Mouse (Mus musculus): ENCODE measurements at regions not wholly inside any gene's neighbourhood (a gene's known extent, or its start where the extent isn't known, plus 50 kb on each side); places are given as distances from the start of the nearest gene placed in this dataset.

GRCm38 (mm10) chr13:101824962-101825361 lies 56.9 kb upstream of the Pik3r1 start:
- Histone ChIP-seq H3K27me3 (ENCODE audit: control insufficient read depth, insufficient read depth, low read length, poor library complexity, severe bottlenecking) (no peaks in the 10 kb centered on the region), H3K36me3 (ENCODE audit: control insufficient read depth, insufficient read depth, low read length, poor library complexity, severe bottlenecking) (no peaks in the 10 kb centered on the region)
- DNase-seq (ENCODE audit: low read depth, low spot score), result no peak

GRCm38 (mm10) chr13:101831872-101832629 lies 64.0 kb upstream of the Pik3r1 start:
- no peaks in the 10 kb centered on the region for H3K27me3 ChIP-seq (ENCODE audit: control insufficient read depth, insufficient read depth, low read length, poor library complexity, severe bottlenecking)
- no peak for DNase-seq (ENCODE audit: low read depth, low spot score)
- no peaks in the 10 kb centered on the region for H3K36me3 ChIP-seq (ENCODE audit: control insufficient read depth, insufficient read depth, low read length, poor library complexity, severe bottlenecking)

GRCm38 (mm10) chr13:101834546-101834945 lies 66.5 kb upstream of the Pik3r1 start:
- no peaks in the 10 kb centered on the region for H3K36me3 ChIP-seq (ENCODE audit: control insufficient read depth, insufficient read depth, low read length, poor library complexity, severe bottlenecking)
- no peak for DNase-seq (ENCODE audit: low read depth, low spot score)
- H3K27me3 ChIP-seq (ENCODE audit: control insufficient read depth, insufficient read depth, low read length, poor library complexity, severe bottlenecking), result no peaks in the 10 kb centered on the region

- no peak for DNase-seq (ENCODE audit: low read depth, low spot score)
- H3K27me3 ChIP-seq (ENCODE audit: control insufficient read depth, insufficient read depth, low read length, poor library complexity, severe bottlenecking), result no peaks in the 10 kb centered on the region
- no peaks in the 10 kb centered on the region for H3K36me3 ChIP-seq (ENCODE audit: control insufficient read depth, insufficient read depth, low read length, poor library complexity, severe bottlenecking)
These were observed 69.0 kb upstream of the Pik3r1 start for GRCm38 (mm10) chr13:101836992-101837391.

GRCm38 (mm10) chr13:101844461-101845440 lies 76.7 kb upstream of the Pik3r1 start:
- DNase-seq (ENCODE audit: low read depth, low spot score), result no peak
- Histone ChIP-seq H3K27me3 (ENCODE audit: control insufficient read depth, insufficient read depth, low read length, poor library complexity, severe bottlenecking) (no peaks in the 10 kb centered on the region), H3K36me3 (ENCODE audit: control insufficient read depth, insufficient read depth, low read length, poor library complexity, severe bottlenecking) (no peaks in the 10 kb centered on the region)

GRCm38 (mm10) chr13:101846016-101846415 lies 78.0 kb upstream of the Pik3r1 start:
- Histone ChIP-seq H3K36me3 (ENCODE audit: control insufficient read depth, insufficient read depth, low read length, poor library complexity, severe bottlenecking) (no peaks in the 10 kb centered on the region), H3K27me3 (ENCODE audit: control insufficient read depth, insufficient read depth, low read length, poor library complexity, severe bottlenecking) (no peaks in the 10 kb centered on the region)
- no peak for DNase-seq (ENCODE audit: low read depth, low spot score)

GRCm38 (mm10) chr13:101847879-101848600 lies 80.0 kb upstream of the Pik3r1 start:
- DNase-seq (ENCODE audit: low read depth, low spot score), result no peak
- Histone ChIP-seq H3K27me3 (ENCODE audit: control insufficient read depth, insufficient read depth, low read length, poor library complexity, severe bottlenecking) (no peaks in the 10 kb centered on the region), H3K36me3 (ENCODE audit: control insufficient read depth, insufficient read depth, low read length, poor library complexity, severe bottlenecking) (no peaks in the 10 kb centered on the region)

- no peaks in the 10 kb centered on the region for H3K36me3 ChIP-seq (ENCODE audit: control insufficient read depth, insufficient read depth, low read length, poor library complexity, severe bottlenecking)
- H3K27me3 ChIP-seq (ENCODE audit: control insufficient read depth, insufficient read depth, low read length, poor library complexity, severe bottlenecking), result no peaks in the 10 kb centered on the region
- DNase-seq (ENCODE audit: low read depth, low spot score), result no peak
These were observed 80.7 kb upstream of the Pik3r1 start for GRCm38 (mm10) chr13:101848601-101849147.

- Histone ChIP-seq H3K36me3 (ENCODE audit: control insufficient read depth, insufficient read depth, low read length, poor library complexity, severe bottlenecking) (no peaks in the 10 kb centered on the region), H3K27me3 (ENCODE audit: control insufficient read depth, insufficient read depth, low read length, poor library complexity, severe bottlenecking) (no peaks in the 10 kb centered on the region)
- DNase-seq (ENCODE audit: low read depth, low spot score), result no peak
These were observed 81.4 kb upstream of the Pik3r1 start for GRCm38 (mm10) chr13:101849416-101849815.

- H3K36me3 ChIP-seq (ENCODE audit: control insufficient read depth, insufficient read depth, low read length, poor library complexity, severe bottlenecking), result no peaks in the 10 kb centered on the region
- DNase-seq (ENCODE audit: low read depth, low spot score), result no peak
- H3K27me3 ChIP-seq (ENCODE audit: control insufficient read depth, insufficient read depth, low read length, poor library complexity, severe bottlenecking), result no peaks in the 10 kb centered on the region
These were observed 83.3 kb upstream of the Pik3r1 start for GRCm38 (mm10) chr13:101851329-101851728.

GRCm38 (mm10) chr13:101852960-101853359 lies 84.9 kb upstream of the Pik3r1 start:
- H3K36me3 ChIP-seq (ENCODE audit: control insufficient read depth, insufficient read depth, low read length, poor library complexity, severe bottlenecking), result no peaks in the 10 kb centered on the region
- no peaks in the 10 kb centered on the region for H3K27me3 ChIP-seq (ENCODE audit: control insufficient read depth, insufficient read depth, low read length, poor library complexity, severe bottlenecking)
- DNase-seq (ENCODE audit: low read depth, low spot score), result no peak

GRCm38 (mm10) chr13:101855141-101855540 lies 87.1 kb upstream of the Pik3r1 start:
- no peak for DNase-seq (ENCODE audit: low read depth, low spot score)
- H3K36me3 ChIP-seq (ENCODE audit: control insufficient read depth, insufficient read depth, low read length, poor library complexity, severe bottlenecking), result no peaks in the 10 kb centered on the region
- H3K27me3 ChIP-seq (ENCODE audit: control insufficient read depth, insufficient read depth, low read length, poor library complexity, severe bottlenecking), result no peaks in the 10 kb centered on the region

- Histone ChIP-seq H3K36me3 (ENCODE audit: control insufficient read depth, insufficient read depth, low read length, poor library complexity, severe bottlenecking) (no peaks in the 10 kb centered on the region), H3K27me3 (ENCODE audit: control insufficient read depth, insufficient read depth, low read length, poor library complexity, severe bottlenecking) (no peaks in the 10 kb centered on the region)
- no peak for DNase-seq (ENCODE audit: low read depth, low spot score)
These were observed 92.7 kb upstream of the Pik3r1 start for GRCm38 (mm10) chr13:101860704-101861103.

GRCm38 (mm10) chr13:101862011-101862410 lies 94.0 kb upstream of the Pik3r1 start:
- no peaks in the 10 kb centered on the region for H3K27me3 ChIP-seq (ENCODE audit: control insufficient read depth, insufficient read depth, low read length, poor library complexity, severe bottlenecking)
- H3K36me3 ChIP-seq (ENCODE audit: control insufficient read depth, insufficient read depth, low read length, poor library complexity, severe bottlenecking), result no peaks in the 10 kb centered on the region
- no peak for DNase-seq (ENCODE audit: low read depth, low spot score)
